Mouse (Mus musculus) naive thymus-derived CD4-positive, alpha-beta T cell, adult 2 months (primary cell): Measurements from ENCODE around the gene Sdad1.
A peak's percentile ranks its signal among the peaks of the same experiment; 100 is the strongest.

Source experiments
- DNase-seq: peaks from one replicate; pipeline ENCODE4 v3.0.0-alpha.2; 2011; ENCODE audit warnings: low read depth

Sdad1 gene

DNA sequence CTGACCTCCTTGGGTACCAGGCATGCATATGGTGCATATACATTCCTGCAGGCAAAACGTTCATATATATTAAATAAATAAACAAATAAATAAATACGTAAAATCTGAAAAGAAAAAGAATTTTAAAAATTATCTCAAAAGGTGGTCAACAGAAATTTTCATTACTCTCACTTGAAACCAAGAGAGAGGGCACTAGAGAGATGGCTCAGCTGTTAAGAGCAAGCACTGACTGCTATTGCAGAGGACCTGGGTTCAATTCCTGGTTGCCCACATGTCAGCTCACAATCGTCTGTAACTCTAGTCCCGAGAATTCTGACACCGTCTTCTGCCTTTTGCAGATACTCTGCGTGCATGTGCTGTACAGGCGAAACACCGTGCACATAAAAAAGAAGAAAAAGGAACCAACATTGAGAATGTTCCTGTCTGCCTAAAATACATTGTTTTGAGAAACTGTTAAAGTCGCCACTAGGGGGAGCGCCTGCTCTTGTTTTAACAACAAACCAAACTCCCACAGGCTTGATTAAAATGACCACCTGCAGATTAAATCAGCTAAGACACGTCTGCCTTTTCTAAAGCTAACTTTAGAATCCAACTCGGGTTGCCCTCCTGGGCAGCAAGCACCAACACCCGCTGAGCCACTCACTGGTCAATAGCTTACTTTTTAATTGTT is 1.9 kb upstream of the Sdad1 start:
- DNase-seq, result peak; percentile 92

DNA sequence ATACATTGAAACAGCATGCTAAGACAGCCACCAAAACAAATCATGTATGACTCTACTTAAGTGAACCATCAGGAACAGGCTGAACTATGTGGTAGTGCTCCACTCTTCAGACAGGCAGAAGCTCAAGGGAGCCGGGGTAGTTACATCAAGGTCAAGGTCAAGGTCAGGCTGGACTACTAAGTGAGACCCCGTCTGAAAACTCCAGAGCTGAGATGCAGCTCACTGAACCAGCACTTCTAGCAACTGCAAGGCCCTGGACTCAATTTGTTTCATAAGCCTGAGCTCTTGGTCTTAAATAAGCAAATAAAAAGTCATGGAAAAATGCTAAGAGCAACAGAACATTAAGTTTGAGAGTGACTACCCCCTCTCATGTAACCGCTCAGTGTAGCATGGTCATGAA is 6.0 kb downstream of the Sdad1 start:
- no peak for DNase-seq

DNA sequence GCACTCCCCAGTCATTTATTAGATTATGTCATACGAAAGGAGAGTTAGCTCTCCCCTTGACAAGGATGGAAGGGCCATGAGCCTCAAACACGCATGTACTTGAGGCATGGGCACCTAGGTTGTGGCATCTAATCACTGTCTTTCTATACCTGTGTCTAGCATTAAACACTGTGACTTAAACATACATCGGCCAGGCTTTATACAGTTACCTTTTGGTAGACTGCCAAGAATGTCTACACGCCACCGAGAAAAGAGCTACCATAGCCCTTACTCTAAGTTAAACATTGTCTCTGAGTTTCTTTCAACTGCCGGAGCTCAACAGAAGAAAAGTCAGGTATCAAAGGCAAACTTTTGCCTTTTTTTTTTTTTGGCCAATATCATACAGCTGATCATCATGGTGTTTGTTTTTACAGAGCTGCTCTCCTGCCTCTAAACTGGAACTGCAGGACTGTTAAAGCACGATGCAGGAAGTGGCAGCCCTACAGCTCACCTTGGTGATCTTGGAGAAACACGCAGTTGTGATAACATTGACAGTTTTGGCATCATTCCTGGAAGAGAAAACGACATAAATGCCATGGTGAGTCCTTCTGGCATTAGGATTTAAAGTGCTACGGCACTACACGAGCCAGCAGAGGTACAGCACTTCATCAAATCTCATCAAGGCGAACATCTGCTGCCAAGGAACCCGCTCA is 8.0 kb downstream of the Sdad1 start:
- DNase-seq, result no peak

DNA sequence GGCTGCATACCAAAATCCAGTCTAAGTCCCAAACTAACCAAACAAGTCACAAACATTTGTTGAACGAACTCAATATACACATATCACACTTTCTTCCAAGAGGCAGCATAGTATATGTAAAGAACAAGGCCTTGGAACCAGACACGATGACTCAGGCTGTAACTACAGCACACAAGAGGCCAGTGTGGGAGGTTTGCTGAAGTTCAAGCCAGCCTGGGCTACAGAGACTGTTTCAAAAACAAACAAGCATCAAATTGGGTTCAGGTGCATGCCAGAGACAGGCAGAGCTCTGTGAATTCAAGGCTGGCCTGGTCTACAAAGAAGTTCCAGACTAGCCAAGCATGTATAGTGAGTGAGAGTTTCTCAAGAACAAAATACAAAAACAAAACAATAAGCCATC is 15.8 kb downstream of the Sdad1 start:
- no peak for DNase-seq

DNA sequence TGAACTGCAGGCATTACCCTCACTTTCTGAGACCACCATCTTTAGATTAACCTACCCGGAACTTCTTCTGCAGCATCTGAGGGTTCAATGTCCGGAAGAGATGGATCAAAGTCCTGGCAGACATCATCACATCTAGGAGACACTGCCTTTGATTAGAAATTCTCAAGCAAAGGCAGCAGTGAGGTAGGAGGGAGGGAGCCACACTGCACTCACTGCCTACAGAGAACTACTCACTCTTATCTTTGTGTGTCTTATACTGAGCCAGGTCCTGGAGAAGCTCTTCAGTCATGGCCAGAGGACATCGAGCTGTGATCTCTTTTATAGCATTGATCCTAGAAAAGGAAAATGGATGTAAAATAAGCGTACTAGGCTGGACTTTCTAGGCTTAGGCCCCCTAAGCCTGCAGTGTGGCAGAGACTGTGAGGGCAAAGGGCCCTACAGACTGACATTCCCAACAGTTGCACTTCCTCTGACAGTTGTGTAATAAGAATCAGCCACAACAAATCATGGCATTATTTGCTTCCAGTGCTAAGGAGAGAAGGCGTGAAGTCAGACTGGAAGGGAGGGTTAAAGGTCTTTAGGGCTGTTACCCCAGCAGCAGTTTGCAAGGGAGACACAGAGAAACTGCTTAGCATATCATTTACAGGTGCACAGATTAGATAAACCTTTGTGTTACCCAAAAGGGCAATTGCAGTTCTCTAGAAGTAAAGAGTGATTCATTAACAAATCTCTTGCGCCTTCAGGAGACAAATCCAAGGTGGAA is 18.4 kb downstream of the Sdad1 start:
- DNase-seq, result no peak

DNA sequence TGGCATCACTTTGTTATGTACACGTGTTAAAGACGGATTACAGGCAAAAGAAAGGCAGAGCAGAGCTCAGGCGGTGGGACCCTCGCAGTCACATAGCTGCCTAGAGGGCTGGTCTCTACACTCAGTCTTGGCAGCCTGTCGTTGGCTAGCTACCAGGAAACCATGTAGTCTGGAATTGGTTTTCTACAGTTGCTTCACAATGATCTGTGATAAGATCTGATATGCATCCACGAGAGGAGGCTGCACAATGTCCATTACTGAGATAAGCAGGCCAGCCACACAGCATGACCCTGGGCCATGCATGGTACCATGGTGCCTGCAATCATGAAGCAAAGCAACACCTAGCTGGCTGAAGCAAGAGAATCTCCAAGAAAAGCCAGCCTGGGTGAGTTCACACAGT is 22.4 kb downstream of the Sdad1 start:
- DNase-seq, result no peak

DNA sequence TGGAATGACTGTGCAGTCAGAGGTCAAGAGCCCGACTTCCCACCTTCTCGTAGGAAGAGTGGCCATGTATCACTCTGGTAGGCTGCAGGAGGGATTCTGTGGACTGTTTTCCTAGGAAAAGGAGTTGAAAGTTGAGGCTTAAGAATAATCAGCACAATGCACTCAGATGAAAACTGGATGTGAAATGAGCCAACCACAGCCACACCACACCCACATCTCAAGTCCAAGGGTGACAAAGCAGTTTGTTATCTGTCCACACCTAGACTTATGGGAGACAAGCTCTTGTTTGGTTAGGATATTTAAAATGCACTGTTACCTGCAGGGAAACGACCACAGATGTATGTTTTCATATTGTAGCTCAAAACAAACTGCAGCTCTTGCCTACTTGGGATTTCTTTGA is 27.2 kb downstream of the Sdad1 start:
- no peak for DNase-seq

DNA sequence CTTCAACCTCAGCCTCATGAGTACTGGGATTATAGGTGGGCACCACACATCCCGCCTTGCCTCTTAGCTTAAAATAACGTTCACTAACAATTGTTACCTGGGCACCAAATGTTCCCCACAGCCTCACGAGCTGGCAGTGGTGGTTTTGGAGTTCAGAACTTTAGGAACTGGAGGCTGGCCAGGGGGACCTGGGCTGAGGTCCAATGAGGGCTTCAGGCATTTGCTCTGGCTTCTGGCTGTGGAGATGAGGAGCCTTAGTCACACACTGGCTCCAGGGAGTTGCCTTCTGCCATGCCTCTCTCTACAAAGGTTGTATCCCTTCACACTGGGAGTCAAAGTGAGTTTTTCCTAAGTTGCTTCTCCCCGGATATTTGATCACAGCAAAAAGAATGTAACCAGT is 27.7 kb downstream of the Sdad1 start:
- DNase-seq, result no peak

DNA sequence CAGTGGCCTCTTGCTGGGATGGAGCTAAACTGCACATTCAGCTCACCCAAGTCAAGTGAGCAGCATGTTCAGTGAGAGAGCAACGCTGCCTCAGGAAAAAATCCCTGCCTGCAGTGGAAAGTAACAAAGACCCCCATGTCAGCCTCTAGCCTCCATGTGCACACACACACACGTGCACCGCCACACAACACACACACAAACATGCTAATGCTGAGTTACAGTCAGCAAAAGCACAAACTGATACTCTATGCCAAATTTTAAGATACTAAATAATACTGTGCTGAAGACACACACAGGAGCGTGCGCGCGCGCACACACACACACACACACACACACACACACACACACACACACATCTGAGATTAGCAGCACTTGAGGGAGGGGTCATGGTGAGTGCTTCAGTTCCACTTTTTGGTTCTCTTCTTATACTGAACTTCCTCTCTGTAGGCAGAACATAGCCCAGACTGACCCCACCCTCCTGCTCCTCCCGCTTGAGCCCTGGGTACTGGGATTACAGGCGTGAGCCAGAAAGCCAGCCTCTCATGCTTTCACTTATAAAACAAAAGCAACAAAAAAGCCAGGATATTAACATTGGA is 31.2 kb downstream of the Sdad1 start:
- peak; percentile 30 for DNase-seq

DNA sequence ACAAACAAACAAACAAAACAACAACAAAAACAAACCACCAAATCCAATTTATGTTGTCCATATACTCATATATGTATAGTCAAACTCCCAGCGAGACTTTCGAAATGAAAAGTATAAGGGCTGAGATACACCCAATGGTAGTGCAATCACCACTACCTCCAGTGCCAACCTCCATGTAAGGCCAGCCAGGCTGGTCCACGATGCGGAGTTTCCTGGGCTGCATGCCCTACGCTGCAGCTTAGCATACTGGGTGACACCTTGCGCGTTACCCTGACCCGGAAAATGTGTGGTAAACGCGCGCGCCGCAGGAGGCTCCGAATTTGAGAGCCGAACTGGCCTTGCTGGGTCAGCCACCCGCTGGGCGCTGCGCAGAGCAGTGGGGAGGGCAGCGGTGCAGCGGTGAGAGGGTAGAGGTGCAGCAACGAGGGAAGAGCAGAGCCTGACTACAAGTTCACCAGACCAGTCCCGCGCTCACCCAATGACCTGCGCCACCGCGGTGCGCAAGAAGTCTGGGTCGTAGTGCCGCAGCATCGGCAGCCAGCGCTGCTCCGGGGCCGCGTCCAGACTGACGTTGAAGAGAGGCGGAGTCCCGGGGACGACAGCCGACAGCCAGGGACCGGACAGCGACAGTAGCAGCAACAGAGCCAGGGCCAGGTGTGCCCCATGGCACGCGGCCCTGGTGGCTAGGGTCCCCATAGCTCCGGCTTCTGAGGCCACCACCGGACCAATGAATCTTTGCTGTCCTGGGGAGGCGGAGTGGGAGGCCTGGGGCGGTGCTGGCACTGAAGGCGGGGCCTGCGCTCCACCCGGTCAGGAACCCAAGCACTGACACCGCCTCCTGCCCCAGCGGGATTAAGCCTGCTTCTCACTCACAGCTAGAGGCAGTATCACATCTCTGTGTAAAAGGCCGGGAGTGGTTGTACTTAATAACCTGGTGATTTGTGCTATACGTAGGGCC is 32.6 kb downstream of the Sdad1 start, which contains the start of gene Naaa:
Naaa (minus strand) TSS at position 734 of the 958 bp plus-strand sequence.
- DNase-seq, result peak; percentile 85

DNA sequence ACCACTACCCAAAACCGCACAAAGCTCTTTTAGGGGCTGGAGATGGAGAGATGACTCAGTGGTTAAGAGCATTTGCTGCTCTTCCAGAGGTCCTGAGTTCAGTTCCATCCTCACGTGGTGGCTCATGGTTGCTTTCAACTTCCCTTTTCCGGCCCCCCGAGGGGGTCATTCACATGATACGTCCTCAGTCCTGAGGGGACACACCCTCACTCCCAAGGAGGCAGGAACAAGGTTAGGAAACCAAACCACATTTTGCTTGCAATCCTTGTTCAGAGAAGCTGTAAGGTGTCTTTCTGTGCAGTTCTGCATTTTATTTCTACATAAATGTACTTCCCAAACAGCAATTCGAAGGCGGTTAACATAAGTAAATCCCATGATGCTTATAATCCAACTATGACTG is 39.8 kb downstream of the Sdad1 start:
- DNase-seq, result no peak

DNA sequence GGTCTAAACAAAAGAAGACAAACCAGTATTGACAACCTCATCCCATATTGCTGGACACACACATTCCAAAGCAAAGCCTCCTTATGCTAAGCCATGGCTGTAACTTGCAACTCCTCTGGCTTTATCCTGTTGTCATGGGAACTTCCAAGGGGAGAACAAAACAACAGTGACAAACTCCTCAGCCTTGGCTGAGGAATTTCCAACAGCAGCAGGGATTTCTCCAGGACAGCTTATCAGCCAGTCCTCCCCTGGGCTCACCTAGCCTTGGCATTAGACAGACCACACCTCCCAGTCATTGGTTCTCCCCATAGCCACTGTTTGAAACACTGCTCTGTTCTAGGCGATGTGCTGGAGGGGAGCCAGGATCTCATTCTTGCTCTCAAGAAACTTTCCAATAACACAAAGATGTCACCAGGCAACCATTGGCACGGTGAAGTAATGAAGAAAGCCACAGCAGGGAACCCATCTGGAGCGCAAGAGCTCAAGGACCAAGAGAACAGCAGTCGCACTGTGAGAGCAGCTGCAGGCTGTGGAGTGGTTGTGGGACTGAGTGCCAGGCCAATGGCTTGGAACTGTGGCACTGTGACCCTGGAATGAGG is 46.4 kb downstream of the Sdad1 start:
- no peak for DNase-seq

DNA sequence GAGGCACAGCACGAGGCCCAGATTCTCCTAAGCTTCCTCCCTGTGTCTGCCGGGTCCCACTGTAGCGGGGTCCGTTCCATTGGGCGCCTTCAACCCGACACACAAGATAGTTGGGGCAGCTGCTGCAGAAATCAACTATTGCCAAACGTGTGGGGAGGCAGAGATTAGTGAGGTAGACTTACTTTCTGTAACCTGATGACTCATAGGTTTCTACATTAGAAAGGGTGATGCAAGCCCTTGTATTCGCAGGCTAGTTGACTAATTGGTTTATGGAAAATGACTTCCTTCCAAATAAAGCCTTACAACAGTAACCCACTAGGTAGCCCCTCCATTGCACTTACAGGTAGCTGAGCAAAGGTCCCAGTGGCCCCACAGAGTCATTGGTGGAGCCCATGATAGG is 47.6 kb downstream of the Sdad1 start:
- DNase-seq, result no peak

DNA sequence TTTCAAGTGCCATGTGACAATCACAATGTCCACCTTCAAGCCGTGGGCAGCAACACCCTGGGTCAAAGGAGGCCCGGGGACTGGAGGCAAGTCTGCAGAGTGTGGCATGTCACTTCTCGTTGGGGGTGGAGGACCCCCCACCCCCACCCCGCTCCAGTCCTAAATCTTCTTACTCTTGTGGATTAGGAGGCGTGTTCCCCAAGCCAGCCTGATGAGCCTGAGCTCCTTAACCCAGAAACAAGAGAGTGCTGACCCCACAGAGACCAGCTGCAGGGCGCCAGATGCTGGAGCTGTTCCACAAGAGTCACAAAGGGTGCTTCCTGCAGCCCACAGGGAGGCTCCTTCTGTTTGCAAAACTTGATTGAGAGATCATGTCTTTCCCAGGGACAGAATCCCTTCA is 54.1 kb downstream of the Sdad1 start, which contains the start of gene Ppef2:
Ppef2 (minus strand) TSS at position 61 of the 400 bp plus-strand sequence.
- no peak for DNase-seq

DNA sequence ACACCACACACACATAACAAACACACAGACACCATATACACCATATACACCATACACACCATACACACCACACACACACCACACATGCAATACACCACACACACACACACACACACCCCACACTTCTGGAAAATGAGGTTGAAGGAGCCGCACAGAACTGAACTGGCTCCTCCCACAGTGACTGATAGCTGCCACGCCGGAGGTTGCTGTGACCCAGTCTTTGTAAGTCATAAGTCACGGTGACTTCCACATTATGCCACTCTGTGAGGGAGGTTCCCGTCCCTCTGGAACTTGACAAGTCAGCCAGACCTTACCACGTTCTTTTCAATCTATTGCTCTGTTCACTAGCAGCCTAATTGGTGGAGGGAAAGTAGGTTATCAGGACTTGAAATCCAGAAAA is 55.8 kb downstream of the Sdad1 start:
- no peak for DNase-seq

DNA sequence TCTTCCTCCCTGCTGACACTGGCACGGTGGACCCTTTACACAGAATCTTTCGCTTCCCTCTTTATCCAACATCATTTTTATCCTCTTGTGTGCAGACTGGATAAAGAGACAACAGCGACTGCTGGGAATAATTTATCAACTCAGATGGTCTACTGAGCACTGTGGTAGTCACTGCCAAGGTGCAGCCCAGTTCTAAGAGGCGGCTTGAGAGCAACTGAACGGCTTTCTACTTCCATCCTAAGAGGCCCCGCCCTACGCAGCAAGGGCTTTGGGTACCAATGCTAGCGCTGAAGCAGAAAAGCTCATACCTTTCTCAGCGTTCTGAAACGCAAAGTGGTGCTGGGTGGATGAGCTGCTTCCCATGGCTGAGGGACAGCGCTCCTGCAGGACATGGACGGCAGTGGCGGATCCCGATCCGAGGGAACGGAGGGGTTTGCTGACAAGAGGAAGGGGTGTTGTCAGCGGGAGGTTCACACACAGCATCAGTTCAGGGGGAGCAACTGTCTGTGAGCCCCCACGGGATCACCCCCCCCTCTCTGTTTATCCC is 57.4 kb downstream of the Sdad1 start:
- DNase-seq, result no peak

DNA sequence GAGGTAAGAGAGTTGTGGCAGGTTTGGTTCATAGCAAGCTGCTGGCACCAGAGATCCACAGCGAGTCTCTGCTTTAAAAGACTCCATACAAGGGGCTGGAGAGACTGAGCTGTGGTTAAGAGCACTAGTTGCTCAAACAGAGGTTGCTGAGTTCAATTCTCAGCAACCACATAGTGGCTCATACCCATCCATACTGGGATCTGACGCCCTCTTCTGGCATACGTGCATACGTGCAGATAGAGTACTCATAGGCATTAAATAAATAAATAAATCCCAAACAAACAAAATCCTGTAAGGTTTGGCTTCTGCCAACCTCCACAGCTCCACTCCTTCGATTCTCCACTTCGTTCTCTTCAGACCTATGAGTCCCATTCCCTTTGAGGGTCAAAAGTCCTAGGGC is 58.2 kb downstream of the Sdad1 start:
- DNase-seq, result peak; percentile 21

DNA sequence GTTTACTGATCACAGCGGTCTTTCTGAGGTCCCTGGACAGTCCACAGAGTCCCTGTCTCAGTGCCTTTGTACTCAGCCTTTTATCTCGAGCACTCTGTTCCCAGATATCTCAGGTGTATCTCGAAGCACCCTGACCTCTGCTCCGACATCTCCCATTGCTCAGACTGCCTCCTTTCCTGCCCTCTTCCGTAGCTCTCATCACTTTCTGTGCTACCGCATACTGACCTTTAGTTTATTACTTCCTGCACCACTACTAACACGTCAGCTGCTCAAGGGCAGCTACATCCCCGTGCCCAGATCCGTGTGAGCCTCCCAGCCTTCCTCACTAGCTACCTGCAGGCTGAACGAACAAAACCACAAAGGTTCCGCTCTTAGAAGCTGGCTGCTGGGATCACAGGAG is 61.7 kb downstream of the Sdad1 start:
- no peak for DNase-seq

DNA sequence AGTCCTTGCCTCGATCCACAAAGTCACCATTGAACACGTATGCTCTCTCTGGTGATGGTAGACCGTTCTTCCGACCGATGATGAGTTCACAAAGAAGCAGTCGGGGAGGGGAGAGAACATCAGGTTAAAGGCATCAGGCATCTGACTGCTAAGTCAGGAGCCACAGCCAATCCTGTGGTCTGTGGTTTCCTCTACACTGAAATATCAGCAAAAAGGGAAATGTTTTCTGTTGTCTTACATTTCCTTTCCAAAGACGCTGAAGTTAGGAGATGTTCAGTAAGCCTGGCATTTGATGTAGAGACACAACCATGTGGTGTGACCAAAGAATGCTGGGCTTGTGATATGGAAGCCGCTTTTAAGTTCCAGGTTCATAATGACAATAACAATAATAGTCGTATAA is 64.8 kb downstream of the Sdad1 start:
- peak; percentile 80 for DNase-seq

DNA sequence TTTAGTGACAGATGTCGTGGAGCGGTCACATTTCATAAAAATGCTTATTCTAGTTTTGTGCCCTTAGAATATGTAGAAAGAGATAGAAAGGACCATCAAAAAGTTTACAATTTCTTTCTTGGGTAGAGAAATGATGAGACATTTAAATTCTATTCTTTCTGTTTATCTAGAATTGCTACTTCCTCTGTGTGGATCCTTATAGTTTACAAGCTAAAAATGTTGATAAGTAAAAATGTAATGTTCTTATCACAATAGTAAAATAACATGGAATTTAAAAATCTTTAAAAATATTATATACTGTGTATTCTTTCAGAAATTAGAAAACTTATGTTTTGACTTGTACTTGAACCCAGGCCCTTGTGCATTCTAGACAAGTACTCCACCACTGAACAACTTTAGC is 65.4 kb downstream of the Sdad1 start:
- DNase-seq, result no peak

DNA sequence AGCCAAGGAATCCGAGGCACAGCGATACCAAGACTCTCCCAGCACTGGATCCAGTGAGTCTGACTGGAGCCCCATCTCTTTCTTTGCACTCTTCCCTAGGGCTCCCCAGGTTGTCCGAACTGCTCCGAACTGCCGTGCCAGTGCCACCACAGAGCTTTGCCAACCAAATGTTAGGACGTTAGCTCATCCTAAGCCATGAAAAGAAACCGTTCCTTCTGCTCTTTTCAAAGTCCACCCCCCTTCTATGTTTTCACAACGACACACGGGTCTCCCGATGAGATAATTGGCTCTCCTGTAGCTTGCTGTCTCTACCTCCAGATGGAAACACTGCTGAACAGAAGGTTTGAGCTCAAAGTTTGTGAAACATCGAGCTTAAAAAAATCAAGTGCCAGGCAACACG is 69.5 kb downstream of the Sdad1 start:
- DNase-seq, result no peak
